Mouse (Mus musculus): ENCODE data around the gene Cux1.

DNA sequence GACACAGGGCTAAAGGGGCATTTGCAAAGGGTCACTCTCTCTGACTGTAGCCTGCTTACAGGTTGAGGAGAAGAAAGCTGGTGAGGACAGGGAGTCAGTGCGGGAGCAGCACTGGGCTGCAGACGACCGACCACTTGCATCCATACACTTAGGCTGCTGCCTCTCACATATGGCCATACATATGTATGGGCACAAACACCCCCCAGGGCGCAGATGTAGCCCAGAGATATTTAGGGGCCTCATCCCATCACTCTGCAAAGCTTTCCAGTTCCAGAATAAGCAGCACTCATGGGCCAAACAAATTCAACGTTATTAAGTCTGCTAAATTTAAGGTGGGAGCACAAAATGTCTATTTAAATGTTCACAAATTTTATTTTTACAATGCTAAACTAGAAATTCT lies 261.0 kb downstream of the Cux1 start:
- no peak for TF ChIP-seq GATA1 (IDR thresholded peaks at IDR 0.05; ENCODE audit: borderline replicate concordance, low read length)
- no peak for TF ChIP-seq FLI1 (IDR thresholded peaks at IDR 0.05; ENCODE audit: low read length)
